Mouse (Mus musculus) liver, embryonic 12.5 days (tissue): ENCODE data around the gene Adcy3. TPM values are rescaled to one million over a fixed set of nuclear protein-coding genes. Genes with fewer than 3 reads are reported as not detected.
A peak's percentile ranks its signal among the peaks of the same experiment; 100 is the strongest.

Source experiments
- ATAC-seq: fragments of 200-750 bp; cut with Nextera tagmentation; 2 replicates; pipeline ENCODE4 v1.8.0; 2017; ENCODE audit warnings: moderate number of reproducible peaks, mild to moderate bottlenecking, moderate library complexity
- H3K27ac ChIP-seq: fragments of 300-500 bp; sonication (generic); 2 replicates; pipeline ENCODE4 v1.5.1; 2016; ENCODE audit warnings: mild to moderate bottlenecking
- H3K27me3 ChIP-seq: fragments of 300-500 bp; sonication (generic); replicated peaks from 2 replicates; pipeline ENCODE4 v1.6.1; 2016; ENCODE audit warnings: mild to moderate bottlenecking, moderate library complexity
- H3K36me3 ChIP-seq: fragments of 300-500 bp; sonication (generic); 2 replicates; pipeline ENCODE4 v1.6.1; 2016; ENCODE audit warnings: mild to moderate bottlenecking, moderate library complexity
- H3K4me1 ChIP-seq: fragments of 300-500 bp; sonication (generic); 2 replicates; pipeline ENCODE4 v1.6.1; 2016
- H3K4me2 ChIP-seq: fragments of 300-500 bp; sonication (generic); 2 replicates; pipeline ENCODE4 v1.6.1; 2016; ENCODE audit warnings: mild to moderate bottlenecking, moderate library complexity
- H3K4me3 ChIP-seq: fragments of 300-500 bp; sonication (generic); 2 replicates; pipeline ENCODE4 v1.5.1; 2016; ENCODE audit warnings: mild to moderate bottlenecking, moderate library complexity
- H3K9ac ChIP-seq: fragments of 300-500 bp; sonication (generic); 2 replicates; pipeline ENCODE4 v1.6.1; 2016; ENCODE audit warnings: mild to moderate bottlenecking, moderate library complexity
- H3K9me3 ChIP-seq: fragments of 300-500 bp; sonication (generic); replicated peaks from 2 replicates; pipeline ENCODE4 v1.6.1; 2016; ENCODE audit warnings: mild to moderate bottlenecking, moderate library complexity
- WGBS: fragments of 180-500 bp; shearing (Covaris S2); methylation state at CpG from one replicate; pipeline ENCODE4 v1.1.7; 2016; ENCODE audit not compliant: insufficient replicate concordance; 5-methylcytosine and 5-hydroxymethylcytosine counted together
- polyA plus RNA-seq: library from polyadenylated mRNA; unstranded; fragments of >200 nt; fragmentation: Nextera tagmentation; extraction: Ambion mirVana; gene quantifications from 2 replicates; pipeline ENCODE4 v1.2.1, GENCODE M21; 2016

The Adcy3 gene
- polyA plus RNA-seq, 1 experiment from 2014 or later: 2.0 TPM

DNA sequence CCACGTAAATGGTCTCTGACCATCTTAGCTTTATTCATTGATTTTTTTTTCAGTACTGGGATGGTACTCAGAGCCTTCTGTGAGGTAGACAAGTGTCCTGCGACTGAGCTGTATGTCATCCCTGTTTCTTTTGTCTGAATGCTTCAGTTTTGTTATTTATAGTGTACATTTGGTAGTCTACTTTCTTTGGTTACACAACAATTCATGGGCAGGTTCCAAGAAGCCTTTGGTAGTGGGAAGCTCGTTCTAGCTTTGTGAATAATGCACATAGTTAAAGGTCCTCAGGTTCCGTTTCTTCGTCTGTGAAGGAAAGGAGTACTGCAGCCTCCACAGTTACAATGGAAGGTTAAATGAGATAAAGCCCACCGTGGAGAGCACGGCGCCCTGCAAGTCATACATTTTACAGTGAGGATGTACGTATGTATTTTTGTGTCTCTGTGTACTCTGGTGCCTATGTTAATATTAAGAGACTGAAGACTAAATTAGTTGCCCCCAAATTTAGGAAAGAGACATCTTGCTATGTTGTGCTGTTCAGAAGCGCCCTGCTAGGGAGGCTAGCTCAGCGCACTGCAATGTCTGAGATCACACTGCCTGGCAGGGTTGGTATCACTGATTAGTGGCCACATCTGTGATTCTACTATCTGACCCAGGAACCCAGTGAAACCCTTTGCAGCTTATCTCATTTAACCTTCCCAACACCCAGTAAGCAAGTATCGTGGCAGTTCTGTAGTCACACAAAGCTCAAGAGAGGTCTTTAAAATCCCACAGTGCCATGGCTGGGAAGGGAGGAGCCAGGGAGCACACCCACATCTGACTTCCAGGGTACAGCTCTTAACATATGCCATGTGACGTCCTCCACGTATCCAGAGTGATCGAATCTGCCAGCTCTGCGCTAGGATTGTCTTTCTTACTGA is 120.1 kb downstream of the Adcy3 start:
- H3K4me3 ChIP-seq: 0 out of 2 replicates have a peak overlapping the region, but pooled peaks have one; percentile 17
- no peak overlapping the region for H3K9ac ChIP-seq
- no peaks in the 10 kb centered on the region for H3K9me3 ChIP-seq
- no peaks in the 10 kb centered on the region for H3K27me3 ChIP-seq
- peak overlapping the region; percentile 67 for H3K27ac ChIP-seq
- ATAC-seq: peak; percentile 96
- no peaks in the 10 kb centered on the region for H3K36me3 ChIP-seq
- H3K4me1 ChIP-seq: peaks cover 24% of the 10 kb centered on the region
- 45% methylated on average over 16 of the region's 16 CpGs for WGBS
- H3K4me2 ChIP-seq: peak overlapping the region; percentile 32

Other genes starting within 250 kb of the Adcy3 start
- 0.87 and 0.90 TPM in 2 replicates for gene Pomc, start 178.2 kb upstream of the Adcy3 start, polyA plus RNA-seq
- gene Efr3b, start 94.2 kb upstream of the Adcy3 start, polyA plus RNA-seq: 0.41 and 0.50 TPM in 2 replicates
- gene Dnajc27, start 50.5 kb upstream of the Adcy3 start, polyA plus RNA-seq: 3.5 and 4.2 TPM in 2 replicates
- 3.5 and 4.0 TPM in 2 replicates for gene Ptrhd1, start 100.9 kb downstream of the Adcy3 start, polyA plus RNA-seq
- gene Cenpo, start 101.2 kb downstream of the Adcy3 start, polyA plus RNA-seq: 13.9 and 17.1 TPM in 2 replicates